Mouse (Mus musculus) CH12.LX (cell line): ENCODE measurements around the gene Ndufs2.

Experiments used
- BHLHE40 ChIP-seq: IDR thresholded peaks from 2 replicates; pipeline ENCODE4 v1.6.1; 2011; ENCODE audit warnings: mild to moderate bottlenecking, low read depth, low read length, improper control_type of control experiment
- CHD1 ChIP-seq: IDR thresholded peaks from 2 replicates; pipeline ENCODE4 v1.6.1; 2012; ENCODE audit warnings: low read depth, low read length, improper control_type of control experiment, inconsistent platforms
- CHD2 ChIP-seq: IDR thresholded peaks from 2 replicates; pipeline ENCODE4 v1.6.1; 2011; ENCODE audit warnings: low read length, improper control_type of control experiment
- CTCF ChIP-seq, 2 experiments: IDR thresholded peaks in 1 of 2; conservative IDR thresholded peaks in 1 of 2; 2 replicates each; pipeline ENCODE4 v1.5.1; 2011 to 2012; ENCODE audit warnings: low read depth in 2 of 2, low read length in 2 of 2, improper control_type of control experiment in 1 of 2, inconsistent platforms in 1 of 2, mild to moderate bottlenecking in 1 of 2, moderate library complexity in 1 of 2
- EP300 ChIP-seq: IDR thresholded peaks from 2 replicates; pipeline ENCODE4 v1.6.1; 2011; ENCODE audit warnings: low read length, improper control_type of control experiment
- GABPA ChIP-seq: IDR thresholded peaks from 2 replicates; pipeline ENCODE4 v1.6.1; 2012; ENCODE audit warnings: low read depth, low read length, improper control_type of control experiment, inconsistent platforms; ENCODE audit not compliant: insufficient replicate concordance
- MAZ ChIP-seq: IDR thresholded peaks from 2 replicates; pipeline ENCODE4 v1.6.1; 2012; ENCODE audit warnings: low read depth, mild to moderate bottlenecking, inconsistent platforms, low read length, improper control_type of control experiment, moderate library complexity
- NELFE ChIP-seq: IDR thresholded peaks from 2 replicates; pipeline ENCODE4 v1.6.1; 2011; ENCODE audit warnings: low read depth, low read length, improper control_type of control experiment
- POLR2A ChIP-seq: IDR thresholded peaks from 2 replicates; pipeline ENCODE4 v1.6.1; 2011; ENCODE audit warnings: low read depth, mild to moderate bottlenecking, improper control_type of control experiment, low read length
- TBP ChIP-seq: conservative IDR thresholded peaks from 2 replicates; pipeline ENCODE4 v1.6.1; 2011; ENCODE audit warnings: low read depth, low read length, improper control_type of control experiment
- TCF12 ChIP-seq: IDR thresholded peaks from 2 replicates; pipeline ENCODE4 v1.6.1; 2014; ENCODE audit warnings: low read depth, mild to moderate bottlenecking, inconsistent platforms, low read length, improper control_type of control experiment
- USF1 ChIP-seq: IDR thresholded peaks from 2 replicates; pipeline ENCODE4 v1.6.1; 2014; ENCODE audit warnings: low read depth, mild to moderate bottlenecking, inconsistent platforms, low read length, improper control_type of control experiment
- ZC3H11A ChIP-seq: IDR thresholded peaks from 2 replicates; pipeline ENCODE4 v1.6.1; 2012; ENCODE audit warnings: low read depth, mild to moderate bottlenecking, inconsistent platforms, low read length, improper control_type of control experiment

- TF ChIP-seq POLR2A = no peak
- no peak for TF ChIP-seq GABPA
- TF ChIP-seq USF1 = no peak
- TF ChIP-seq CTCF (conservative IDR thresholded peaks at IDR 0.05 in 1 of 2, IDR thresholded peaks at IDR 0.05 in 1 of 2; ENCODE audit: low read depth in 2 of 2, low read length in 2 of 2) = no peak
- TF ChIP-seq EP300 = no peak
- no peak for TF ChIP-seq NELFE
- no peak for TF ChIP-seq MAZ
- TF ChIP-seq TBP = no peak
- no peak for TF ChIP-seq CHD2
- no peak for TF ChIP-seq ZC3H11A
- TF ChIP-seq BHLHE40 = no peak
- no peak for TF ChIP-seq TCF12
- TF ChIP-seq CHD1 = no peak
Observed at GRCm38 (mm10) chr1:171284491-171284890, 33.3 kb upstream of the Ndufs2 start.
